Mouse (Mus musculus) C2C12 (cell line): ENCODE measurements around the gene Lamc1.

Source experiments
- CTCF ChIP-seq: IDR thresholded peaks from one replicate; pipeline ENCODE4 v1.5.1; 2011; ENCODE audit not compliant: control insufficient read depth, insufficient read depth, insufficient read length
- FOSL1 ChIP-seq: IDR thresholded peaks from one replicate; pipeline ENCODE4 v1.8.0; 2011; ENCODE audit warnings: mild to moderate bottlenecking, low read length; ENCODE audit not compliant: poor library complexity, insufficient read depth, severe bottlenecking
- MYOD1 ChIP-seq: IDR thresholded peaks from one replicate; pipeline ENCODE4 v1.6.1; 2011; ENCODE audit warnings: low read depth; ENCODE audit not compliant: control insufficient read depth, insufficient read length
- MYOG ChIP-seq: IDR thresholded peaks from one replicate; pipeline ENCODE4 v1.6.1; 2011; ENCODE audit not compliant: control insufficient read depth, insufficient read length; ENCODE audit errors: extremely low read depth

DNA sequence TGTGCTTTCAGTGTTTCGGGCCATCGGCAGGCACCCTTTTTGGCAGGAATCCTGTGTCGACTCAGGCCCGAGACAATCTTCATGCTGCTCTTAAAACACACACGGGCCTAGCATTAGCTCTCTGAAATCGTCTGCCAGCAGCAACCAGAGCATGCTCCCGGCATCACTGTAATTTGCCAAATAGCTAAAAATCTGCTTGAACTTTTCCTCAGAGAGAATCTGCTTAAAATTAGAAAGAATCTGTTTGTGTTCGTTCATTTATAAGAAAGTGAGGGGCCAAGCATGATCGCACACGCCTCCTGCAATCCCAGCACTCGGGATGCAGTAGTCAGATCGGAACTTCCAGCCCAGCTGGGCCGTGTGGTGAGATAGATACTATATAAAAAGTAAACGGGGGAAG, 131.1 kb downstream of the Lamc1 start:
- TF ChIP-seq MYOD1 (no peak), CTCF (no peak), MYOG (no peak), FOSL1 (no peak)
